Mouse (Mus musculus) cortical plate, adult 2 months (tissue): Measurements from ENCODE around the gene Pex14. TPM values are rescaled to one million over a fixed set of nuclear protein-coding genes. Genes with fewer than 3 reads are reported as not detected.

Source experiments
- H3K27ac ChIP-seq: fragments of 200-500 bp; 2 replicates; pipeline ENCODE4 v1.5.1; 2012; ENCODE audit warnings: low read length, control low read depth, inconsistent platforms; ENCODE audit not compliant: insufficient read depth
- H3K4me1 ChIP-seq: fragments of 200-500 bp; 2 replicates; pipeline ENCODE4 v1.6.1; 2011; ENCODE audit warnings: low read length; ENCODE audit not compliant: control insufficient read depth, insufficient read depth
- H3K4me3 ChIP-seq: fragments of 200-500 bp; 2 replicates; pipeline ENCODE4 v1.5.1; 2011; ENCODE audit warnings: mild to moderate bottlenecking, low read length, control low read depth; ENCODE audit not compliant: insufficient read depth
- CTCF ChIP-seq: fragments of 200-500 bp; IDR thresholded peaks from 2 replicates; pipeline ENCODE4 v1.5.1; 2011; ENCODE audit warnings: mild to moderate bottlenecking, control low read depth, low read length; ENCODE audit not compliant: insufficient read depth; ENCODE audit errors: extremely low read depth
- POLR2A ChIP-seq: fragments of 200-500 bp; IDR thresholded peaks from 2 replicates; pipeline ENCODE4 v1.6.1; 2011; ENCODE audit warnings: mild to moderate bottlenecking, low read length, control low read depth; ENCODE audit not compliant: insufficient read depth; ENCODE audit errors: extremely low read depth
- polyA plus RNA-seq: library from polyadenylated mRNA; depleted of rRNA; stranded (reverse); fragments of >200 nt; gene quantifications from 2 replicates; pipeline ENCODE4 v1.2.3, GENCODE M21; 2012

Pex14 gene
- polyA plus RNA-seq, 1 experiment = 42.4 TPM

- Histone ChIP-seq H3K4me1 (no peaks in the 10 kb centered on the region), H3K4me3 (no peak overlapping the region), H3K27ac (no peak overlapping the region)
- no peak for TF ChIP-seq POLR2A
- TF ChIP-seq CTCF = no peak
Measured at GRCm38 (mm10) chr4:148946071-148946470, 153.6 kb downstream of the Pex14 start.

- no peak overlapping the region for H3K4me3 ChIP-seq
- TF ChIP-seq POLR2A (no peak), CTCF (no peak)
Measured at GRCm38 (mm10) chr4:148945476-148945881, 154.2 kb downstream of the Pex14 start.

GRCm38 (mm10) chr4:148943099-148943498 lies 156.6 kb downstream of the Pex14 start:
- Histone ChIP-seq H3K4me3 (no peak overlapping the region), H3K4me1 (no peaks in the 10 kb centered on the region), H3K27ac (no peak overlapping the region)
- TF ChIP-seq CTCF (no peak), POLR2A (no peak)

More at GRCm38 (mm10) chr4:148945476-148945881, 154.2 kb downstream of the Pex14 start:
- no peak overlapping the region for H3K27ac ChIP-seq
- no peaks in the 10 kb centered on the region for H3K4me1 ChIP-seq

- no peak for TF ChIP-seq CTCF
- TF ChIP-seq POLR2A = no peak
- H3K27ac ChIP-seq = no peak overlapping the region
- H3K4me3 ChIP-seq = no peak overlapping the region
- H3K4me1 ChIP-seq = no peaks in the 10 kb centered on the region
Measured at GRCm38 (mm10) chr4:148941321-148941720, 158.4 kb downstream of the Pex14 start.

GRCm38 (mm10) chr4:148940674-148941211 lies 158.9 kb downstream of the Pex14 start:
- no peak for TF ChIP-seq CTCF
- no peak for TF ChIP-seq POLR2A
- Histone ChIP-seq H3K4me1 (no peaks in the 10 kb centered on the region), H3K4me3 (no peak overlapping the region), H3K27ac (no peak overlapping the region)

GRCm38 (mm10) chr4:148938546-148938945 lies 161.1 kb downstream of the Pex14 start:
- H3K4me1 ChIP-seq = no peaks in the 10 kb centered on the region
- H3K27ac ChIP-seq = no peak overlapping the region
- H3K4me3 ChIP-seq = no peak overlapping the region
- TF ChIP-seq CTCF = no peak
- no peak for TF ChIP-seq POLR2A

- TF ChIP-seq CTCF (no peak), POLR2A (no peak)
- no peak overlapping the region for H3K4me3 ChIP-seq
- H3K27ac ChIP-seq = no peak overlapping the region
- H3K4me1 ChIP-seq = no peaks in the 10 kb centered on the region
Measured at GRCm38 (mm10) chr4:148936727-148937126, 162.9 kb downstream of the Pex14 start.

- Histone ChIP-seq H3K27ac (no peak overlapping the region), H3K4me1 (no peaks in the 10 kb centered on the region), H3K4me3 (no peak overlapping the region)
- no peak for TF ChIP-seq CTCF
- TF ChIP-seq POLR2A = no peak
Measured at GRCm38 (mm10) chr4:148936111-148936510, 163.6 kb downstream of the Pex14 start.

- TF ChIP-seq CTCF (no peak), POLR2A (no peak)
- no peaks in the 10 kb centered on the region for H3K4me1 ChIP-seq
- no peak overlapping the region for H3K4me3 ChIP-seq
- H3K27ac ChIP-seq = no peak overlapping the region
Measured at GRCm38 (mm10) chr4:148935211-148935610, 164.5 kb downstream of the Pex14 start.

GRCm38 (mm10) chr4:148933109-148933508 lies 166.6 kb downstream of the Pex14 start:
- Histone ChIP-seq H3K27ac (no peak overlapping the region), H3K4me3 (no peak overlapping the region), H3K4me1 (no peaks in the 10 kb centered on the region)
- TF ChIP-seq CTCF (no peak), POLR2A (no peak)

GRCm38 (mm10) chr4:148930721-148931229 lies 168.9 kb downstream of the Pex14 start:
- H3K27ac ChIP-seq = no peak overlapping the region
- TF ChIP-seq POLR2A (no peak), CTCF (no peak)
- H3K4me3 ChIP-seq = no peak overlapping the region
- no peaks in the 10 kb centered on the region for H3K4me1 ChIP-seq
